Mouse (Mus musculus) gastrocnemius, postnatal 36 days (tissue): ENCODE results near the gene Slc10a6. TPM values are rescaled to one million over a fixed set of nuclear protein-coding genes. Genes with fewer than 3 reads are reported as not detected.

Experiments used
- DNase-seq, 2 experiments: peaks; one replicate each; pipeline ENCODE4 v3.0.0; 2022
- intact Hi-C: fragments of 180-260 bp; cut with DNase I; formaldehyde crosslinking; loops from one replicate; pipeline ENCODE4 v1.15.1; 2025
- total RNA-seq, 2 experiments: library from RNA; stranded (reverse); gene quantifications; 2 replicates each; pipeline ENCODE4 v1.2.3; 2021

The Slc10a6 gene
- total RNA-seq, 2 experiments from 2014 or later, result 0.57 to 1.6 TPM

DNA sequence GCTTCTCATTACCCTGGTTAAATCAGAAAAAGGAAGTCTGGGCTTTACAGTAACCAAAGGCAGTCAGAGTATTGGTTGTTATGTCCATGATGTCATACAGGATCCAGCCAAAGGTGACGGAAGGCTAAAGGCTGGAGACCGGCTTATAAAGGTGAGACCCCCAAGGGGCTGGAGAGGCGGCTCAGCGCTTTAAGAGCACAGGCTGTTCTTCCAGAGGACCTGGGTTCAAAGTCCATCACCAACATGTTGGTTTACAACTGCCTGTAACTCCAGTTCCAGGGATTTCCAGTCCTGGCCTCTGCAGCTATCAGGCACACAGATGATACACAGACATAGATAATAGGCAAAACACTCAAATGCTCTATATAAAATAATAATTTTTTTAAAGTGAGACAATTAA lies 61.2 kb downstream of the Slc10a6 start:
- no peak for DNase-seq
- intact Hi-C loops, result no loop called here

DNA sequence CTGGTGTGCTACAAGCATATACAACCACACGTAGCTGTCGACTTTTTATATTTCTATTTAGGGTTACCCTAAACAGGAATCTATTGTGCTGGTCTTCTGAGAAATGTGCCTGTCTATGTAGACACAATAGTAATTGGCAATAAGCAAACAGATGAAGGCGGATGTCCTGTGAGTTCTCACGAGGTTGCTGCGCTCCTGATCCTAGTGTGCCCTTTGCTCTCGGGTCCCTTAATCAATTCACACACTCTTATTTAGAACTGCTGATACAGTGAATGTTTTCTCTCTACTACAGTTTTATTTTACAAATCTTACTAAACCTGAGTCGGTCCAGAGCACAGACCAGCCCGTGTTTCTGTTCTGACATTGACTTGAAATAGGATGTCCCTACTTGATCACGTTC lies 68.7 kb downstream of the Slc10a6 start:
- intact Hi-C loops, result no loop called here
- DNase-seq, result no peak

Other genes with a start within 250 kb of the Slc10a6 start
- 1 to 10 TPM; 2.3 to 2.4 TPM for gene Ptpn13, start 204.2 kb downstream of the Slc10a6 start, total RNA-seq
- gene 1700016H13Rik, start 26.6 kb upstream of the Slc10a6 start, total RNA-seq, result under 1 TPM; 0.22 to 0.59 TPM
- gene Aff1, start 63.0 kb upstream of the Slc10a6 start, total RNA-seq, result 10 to 100 TPM; 30.1 to 39.8 TPM